9 mouse cellular contexts compared by ENCODE assay signal in genomic region chr13:76055391-76056232, GRCm38 (mm10). TPM values are rescaled to one million over a fixed set of nuclear protein-coding genes. Genes with fewer than 3 reads are reported as not detected.
DNase-seq lines count a peak whose midpoint lies in the region; ATAC-seq and TF ChIP-seq lines count a peak whose summit lies in the region.
"Had no signal": no experiment of that assay in that cellular context is flagged by ENCODE, and none has a peak within 500 bp of the region (broad histone marks: within the 10 kb centered on the region; RNA-seq: fewer than 3 reads in every experiment).

No protein-coding gene starts in this region.

- peak overlapping the region; percentile 39 for H3K9ac ChIP-seq in ES-E14 (ENCODE audit: insufficient read depth, low read depth, low read length, poor library complexity, severe bottlenecking)
- peak overlapping the region; percentile 66 for H3K9ac ChIP-seq in forebrain, embryonic 13.5 days
- H3K9ac ChIP-seq in hindbrain, embryonic 14.5 days, result peak overlapping the region; percentile 61

- peak overlapping the region; percentile 49 to 80 for H3K4me3 ChIP-seq in ES-E14 (ENCODE audit: insufficient read depth in 1 of 2, low read depth in 1 of 2, low read length in 2 of 2, poor library complexity in 1 of 2, severe bottlenecking in 1 of 2)
- H3K4me3 ChIP-seq in forebrain, embryonic 13.5 days, result peak overlapping the region; percentile 55
- peak overlapping the region; percentile 53 for H3K4me3 ChIP-seq in hindbrain, embryonic 14.5 days (replicated peaks; ENCODE audit: low read length)

- ATAC-seq in forebrain, embryonic 13.5 days, result peak; percentile 78
- ATAC-seq in hindbrain, embryonic 14.5 days (ENCODE audit: low FRiP score), result peak; percentile 74

- under 1% methylated on average over 58 of the region's 59 CpGs for WGBS in forebrain, embryonic 13.5 days
- WGBS in hindbrain, embryonic 14.5 days, result under 1% methylated on average over 54 of the region's 59 CpGs

- no peak overlapping the region for H3K27ac ChIP-seq in ES-E14 (ENCODE audit: insufficient read depth, low read depth, low read length, poor library complexity, severe bottlenecking)
- no peak overlapping the region for H3K27ac ChIP-seq in forebrain, embryonic 13.5 days
- H3K27ac ChIP-seq in hindbrain, embryonic 14.5 days, result 0 out of 2 replicates have a peak overlapping the region, but pooled peaks have one; percentile 3

- no peaks in the 10 kb centered on the region for H3K36me3 ChIP-seq in ES-E14 (ENCODE audit: control insufficient read depth, insufficient read depth, low read length, poor library complexity, severe bottlenecking)
- no peaks in the 10 kb centered on the region for H3K36me3 ChIP-seq in forebrain, embryonic 13.5 days (ENCODE audit: poor library complexity, severe bottlenecking)
- no peaks in the 10 kb centered on the region for H3K36me3 ChIP-seq in hindbrain, embryonic 14.5 days (replicated peaks; ENCODE audit: control insufficient read depth, insufficient read depth)

- H3K4me1 ChIP-seq in ES-E14 (ENCODE audit: control insufficient read depth in 2 of 2, insufficient read depth in 2 of 2, low read length in 2 of 2, poor library complexity in 1 of 2), result peaks cover 0 to 2% of the 10 kb centered on the region in 2 experiments; a peak in 1 of 4 replicates
- H3K4me1 ChIP-seq in forebrain, embryonic 13.5 days, result peaks cover 17% of the 10 kb centered on the region
- no peaks in the 10 kb centered on the region for H3K4me1 ChIP-seq in hindbrain, embryonic 14.5 days (replicated peaks; ENCODE audit: control insufficient read depth, insufficient read depth, low read length)

- peak; percentile 25 for DNase-seq in ES-E14 (ENCODE audit: low read depth, low spot score)
- DNase-seq in c-Kit-positive CD71-positive TER-119-positive erythroid progenitor cells, embryonic 14.5 days (ENCODE audit: low spot score), result peak; percentile 84
- peak; percentile 28 for DNase-seq in hindbrain, embryonic 14.5 days (ENCODE audit: low spot score)
- peak; percentile 11 to 24 for DNase-seq in layer of hippocampus, postnatal 36 days
- peak; percentile 14 for DNase-seq in lung, postnatal 14 days
- DNase-seq in right cerebral cortex, adult 18-20 months, result peak; percentile 57
- no peak for DNase-seq in T-cell, adult 2 months (ENCODE audit: low spot score)

- peak overlapping the region; percentile 100 for H3K4me2 ChIP-seq in forebrain, embryonic 13.5 days
- peak overlapping the region; percentile 98 for H3K4me2 ChIP-seq in hindbrain, embryonic 14.5 days (replicated peaks)

- peaks cover 57% of the 10 kb centered on the region for H3K27me3 ChIP-seq in forebrain, embryonic 13.5 days
- peaks cover 29% of the 10 kb centered on the region for H3K27me3 ChIP-seq in hindbrain, embryonic 14.5 days (ENCODE audit: control insufficient read depth, insufficient read depth, low read length)

- in situ Hi-C loops in ES-E14 (cut with MboI; ENCODE audit: low sequenced_read_pairs in 2 of 2, unreplicated experiment in 2 of 2), result no loop called here

- H3K9me3 ChIP-seq in ES-E14 (ENCODE audit: control insufficient read depth, insufficient read depth, low read depth, low read length), result no peaks in the 10 kb centered on the region
- no peaks in the 10 kb centered on the region for H3K9me3 ChIP-seq in forebrain, embryonic 13.5 days (replicated peaks)
- no peaks in the 10 kb centered on the region for H3K9me3 ChIP-seq in hindbrain, embryonic 14.5 days (ENCODE audit: control insufficient read depth, low read length)

TF ChIP-seq in ES-E14, 5 proteins besides CTCF, POLR2A, EP300 and RAD21:
- TF ChIP-seq MAFK (IDR thresholded peaks at IDR 0.05; ENCODE audit: insufficient read depth, low read depth, low read length), result no peak
- no peak for TF ChIP-seq ZNF384 (IDR thresholded peaks at IDR 0.05; ENCODE audit: low read depth, low read length)
- TF ChIP-seq CHD2 (IDR thresholded peaks at IDR 0.05; ENCODE audit: low read depth, low read length), result no peak
- TF ChIP-seq ZC3H11A (IDR thresholded peaks at IDR 0.05; ENCODE audit: borderline replicate concordance, low read depth, low read length), result no peak
- TF ChIP-seq HCFC1 (IDR thresholded peaks at IDR 0.05; ENCODE audit: borderline replicate concordance, insufficient read depth, low read length), result no peak
TF ChIP-seq in ES-E14: peak in this region for 0.

RNA-seq across cellular contexts. Expression of gene Gpr150, which starts 1.2 kb away (rescaled TPM):
- total RNA-seq in ES-E14 (2012; rRNA removed), result 0.11 and 0.27 TPM in 2 replicates
- polyA plus RNA-seq in forebrain, embryonic 13.5 days (2015; fragmentation: Nextera tagmentation; extraction: Ambion mirVana), result 0.55 and 0.74 TPM in 2 replicates
- 2.9 and 3.0 TPM in 2 replicates for polyA plus RNA-seq in hindbrain, embryonic 14.5 days (2014; fragmentation: Nextera tagmentation; extraction: Ambion mirVana)
- total RNA-seq in layer of hippocampus, postnatal 36 days (2021), result 1 to 10 TPM; 1.6 to 2.4 TPM
- total RNA-seq: gastrocnemius, postnatal 36 days had no signal

RNA-seq across cellular contexts. Expression of gene Rfesd, which starts 37.1 kb away (rescaled TPM):
- total RNA-seq in ES-E14 (2012; rRNA removed), result 6.5 and 8.9 TPM in 2 replicates
- polyA plus RNA-seq in forebrain, embryonic 13.5 days (2015; fragmentation: Nextera tagmentation; extraction: Ambion mirVana), result 19.0 and 19.8 TPM in 2 replicates
- polyA plus RNA-seq in hindbrain, embryonic 14.5 days (2014; fragmentation: Nextera tagmentation; extraction: Ambion mirVana), result 18.7 and 21.2 TPM in 2 replicates
- total RNA-seq in layer of hippocampus, postnatal 36 days (2021), result 10 to 100 TPM; 15.8 to 20.8 TPM

RNA-seq across cellular contexts. Expression of gene Arsk, which starts 42.8 kb away (rescaled TPM):
- total RNA-seq in ES-E14 (2012; rRNA removed), result 4.5 and 8.3 TPM in 2 replicates
- polyA plus RNA-seq in forebrain, embryonic 13.5 days (2015; fragmentation: Nextera tagmentation; extraction: Ambion mirVana), result 4.2 and 6.0 TPM in 2 replicates
- 4.1 and 4.9 TPM in 2 replicates for polyA plus RNA-seq in hindbrain, embryonic 14.5 days (2014; fragmentation: Nextera tagmentation; extraction: Ambion mirVana)
- 1 to 10 TPM; 5.1 to 6.8 TPM for total RNA-seq in layer of hippocampus, postnatal 36 days (2021)

RNA-seq across cellular contexts. Expression of gene Ttc37, which starts 42.9 kb away (rescaled TPM):
- total RNA-seq in ES-E14 (2012; rRNA removed), result 38.3 and 38.6 TPM in 2 replicates
- polyA plus RNA-seq in forebrain, embryonic 13.5 days (2015; fragmentation: Nextera tagmentation; extraction: Ambion mirVana), result 9.6 and 10.4 TPM in 2 replicates
- polyA plus RNA-seq in hindbrain, embryonic 14.5 days (2014; fragmentation: Nextera tagmentation; extraction: Ambion mirVana), result 15.7 and 16.1 TPM in 2 replicates
- total RNA-seq in layer of hippocampus, postnatal 36 days (2021), result 10 to 100 TPM; 20.9 to 24.4 TPM
